Mouse (Mus musculus): ENCODE results near the gene Dlg1.

Dlg1 gene

DNA sequence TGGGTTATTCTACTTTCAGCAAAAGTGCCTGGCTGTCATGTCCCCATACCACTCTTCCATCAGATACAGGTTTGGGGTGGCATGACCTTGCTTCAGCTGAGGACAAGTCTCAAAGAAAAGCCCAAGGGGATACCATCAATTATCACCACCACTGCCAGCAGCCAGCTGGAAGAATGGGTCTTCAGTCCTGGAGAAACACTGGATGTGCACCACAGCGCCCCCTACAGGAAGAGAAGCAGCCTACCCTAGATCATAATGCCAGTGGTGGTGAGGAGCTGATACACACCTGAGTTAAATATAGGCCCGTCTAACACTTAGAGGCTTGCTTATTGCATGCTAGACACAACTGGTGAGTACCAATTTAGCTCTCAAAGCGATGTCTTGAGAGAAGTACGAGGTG, 242.1 kb downstream of the Dlg1 start:
- DNase-seq (ENCODE audit: low spot score in 2 of 2): no peak

DNA sequence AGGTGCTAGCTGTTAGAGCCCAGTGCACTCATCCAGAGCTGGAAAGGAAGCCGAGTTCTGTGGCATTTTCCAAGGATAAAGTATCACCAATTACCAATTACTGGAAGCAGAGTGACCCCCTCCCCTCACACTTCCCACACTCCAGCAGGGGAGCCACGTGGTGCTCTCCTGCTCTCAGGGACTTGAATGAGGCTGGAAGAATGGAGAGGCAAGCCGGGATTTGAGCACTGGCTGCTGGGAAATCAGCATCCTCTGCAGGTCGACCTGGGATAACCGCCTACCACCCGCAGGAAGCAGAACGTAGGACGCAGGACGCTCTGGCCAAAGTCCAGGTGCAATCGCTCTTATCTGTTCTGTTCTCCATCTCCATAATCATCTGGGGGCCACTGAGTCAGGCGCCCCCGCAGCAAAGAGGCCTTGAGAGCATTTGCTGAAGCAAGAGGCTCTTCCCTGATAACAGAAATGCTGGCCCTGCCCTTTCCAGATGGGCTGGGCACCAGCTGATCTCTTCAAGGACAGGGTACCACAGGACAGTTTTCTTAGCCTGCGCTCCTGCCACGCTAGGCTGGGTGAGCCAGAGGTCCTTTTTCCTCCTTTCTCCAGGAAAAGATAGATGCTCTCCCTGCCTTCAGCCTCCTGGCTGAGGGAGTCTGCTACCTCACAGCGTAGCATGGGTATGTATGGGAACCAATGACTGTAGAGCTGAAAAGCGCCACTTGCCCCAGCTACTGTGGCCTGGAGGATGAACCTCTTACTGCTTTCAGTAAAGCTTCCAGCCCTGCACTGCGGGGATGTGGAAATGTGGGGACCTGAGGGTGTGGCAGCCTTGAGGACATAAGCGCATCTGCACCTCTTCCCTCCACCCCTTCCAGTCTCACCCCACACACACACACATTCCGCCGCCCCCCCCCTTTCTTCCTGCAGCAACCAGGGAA, 242.9 kb downstream of the Dlg1 start:
- DNase-seq (ENCODE audit: low spot score in 2 of 2): no peak

- no peak for DNase-seq (ENCODE audit: low spot score in 2 of 2)
Observed at GRCm38 (mm10) chr16:31906896-31907295, 243.7 kb downstream of the Dlg1 start.

DNA sequence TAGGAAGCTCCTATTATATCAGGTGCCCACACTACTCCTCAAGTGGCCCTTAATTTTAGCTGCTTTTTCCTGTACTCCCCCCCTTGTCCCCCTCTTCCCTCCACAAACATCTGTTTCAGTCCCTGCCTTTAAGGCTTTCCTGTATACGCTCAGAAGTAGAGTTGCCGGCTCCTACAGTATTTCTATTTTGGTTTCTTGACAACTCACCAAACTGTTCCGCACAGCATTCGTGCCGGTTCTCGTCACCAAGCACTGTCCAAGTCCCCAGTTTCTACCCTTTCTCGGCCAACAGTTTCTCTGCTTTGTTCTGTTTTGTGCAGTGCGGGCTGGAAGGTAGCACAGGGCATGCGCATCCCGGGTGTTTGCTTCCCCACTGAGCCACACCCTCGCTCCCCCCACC, 245.7 kb downstream of the Dlg1 start:
- DNase-seq (ENCODE audit: low spot score in 2 of 2): no peak

DNA sequence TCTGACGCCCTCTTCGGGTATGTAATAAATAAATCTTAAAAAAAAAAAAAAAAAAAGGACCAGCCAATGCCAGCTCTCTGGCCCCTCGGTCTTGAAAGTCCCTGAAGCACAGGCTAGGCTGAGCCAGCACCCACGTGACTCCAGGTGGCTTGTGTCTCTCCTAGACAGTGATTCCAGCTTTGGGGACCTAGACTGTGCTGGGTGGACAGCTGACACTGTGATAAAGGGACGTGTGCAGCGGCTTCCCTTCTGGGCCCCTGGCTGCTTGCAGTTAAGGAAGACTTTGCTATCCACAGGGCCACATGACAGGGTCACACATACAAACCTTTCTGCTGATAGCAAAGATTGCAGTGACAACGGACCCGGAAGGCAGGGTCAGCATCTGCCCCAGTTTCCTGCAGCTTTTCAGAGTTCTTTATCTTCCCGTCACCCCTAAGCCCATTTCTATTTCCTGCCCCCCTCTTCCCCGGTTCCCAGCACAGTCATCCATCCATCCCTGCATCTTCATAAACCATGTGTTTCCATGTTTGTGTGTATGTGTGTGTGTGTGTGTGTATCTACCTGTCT, 247.1 kb downstream of the Dlg1 start:
- DNase-seq (ENCODE audit: low spot score in 2 of 2): no peak

DNA sequence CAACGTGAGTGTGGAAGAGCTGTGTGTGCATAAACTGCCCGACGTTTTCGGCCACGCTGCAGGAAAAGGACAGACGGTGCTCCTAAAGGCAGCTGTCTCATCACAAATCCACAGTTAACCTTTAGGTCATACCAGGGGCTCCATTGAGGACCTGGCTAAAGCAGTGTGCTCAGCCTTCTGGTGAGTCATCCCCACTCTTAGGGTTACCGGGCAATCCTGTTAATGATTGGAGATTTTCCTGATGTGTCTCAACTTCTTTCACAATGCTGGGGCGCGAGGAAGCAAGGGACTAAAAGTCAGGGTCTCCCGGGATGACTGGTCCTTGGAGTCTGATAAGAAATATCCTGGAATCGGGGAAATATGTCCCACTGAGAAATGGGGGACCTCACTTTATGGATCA, 254.5 kb downstream of the Dlg1 start:
- no peak for DNase-seq (ENCODE audit: low spot score in 2 of 2)

DNA sequence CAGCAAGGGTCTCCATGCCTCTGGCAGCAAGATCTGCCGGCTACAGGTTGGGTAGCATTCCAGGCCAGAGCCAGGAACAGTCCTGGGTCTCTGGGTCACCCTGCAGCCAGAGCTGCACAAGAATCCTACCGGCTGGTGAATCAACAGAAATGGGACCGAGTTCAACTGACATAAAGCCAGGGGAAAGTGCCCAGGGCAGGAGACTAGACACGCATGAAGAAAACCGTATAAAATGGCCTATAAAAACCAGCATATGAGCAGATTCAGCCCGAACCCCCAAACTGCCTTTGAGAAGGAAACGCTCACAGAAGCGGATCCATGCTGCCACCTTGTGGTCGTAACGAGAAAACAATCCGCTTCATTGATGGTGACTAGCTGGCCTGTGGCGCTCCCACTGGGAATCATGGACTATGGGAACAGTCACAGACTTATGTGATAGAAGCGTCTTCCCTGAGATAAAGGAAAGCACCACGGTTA, 255.0 kb downstream of the Dlg1 start:
- peak; percentile 59 to 82 for DNase-seq (ENCODE audit: low spot score in 2 of 2)

DNA sequence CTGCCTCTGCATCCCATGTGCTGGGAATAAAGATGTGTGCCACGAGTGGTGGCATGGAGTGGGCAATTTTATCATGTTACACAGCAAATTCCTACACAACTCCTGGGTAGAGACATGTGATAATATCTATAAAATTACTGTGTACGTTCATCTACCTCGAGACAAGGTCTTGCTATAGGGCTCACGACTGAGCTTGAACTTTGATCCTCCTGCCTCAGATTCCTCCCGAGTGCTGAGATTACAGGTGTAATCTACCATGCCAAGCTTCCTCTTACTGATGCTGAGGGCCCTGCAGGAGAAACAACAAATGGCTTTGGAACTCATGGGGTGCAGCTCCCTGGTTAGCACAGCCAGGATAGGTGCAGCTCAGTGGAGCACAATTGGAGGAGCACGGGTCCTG, 261.1 kb downstream of the Dlg1 start:
- DNase-seq (ENCODE audit: low spot score in 2 of 2): no peak

Data from cerebellum, postnatal 4 days (tissue).